Mouse (Mus musculus) midbrain, embryonic 15.5 days (tissue): ENCODE results near the gene Alyref. TPM values are rescaled to one million over a fixed set of nuclear protein-coding genes. Genes with fewer than 3 reads are reported as not detected.

ENCODE experiments used
- ATAC-seq: fragments of 200-750 bp; cut with Nextera tagmentation; replicated peaks from 2 replicates; pipeline ENCODE4 v1.8.0; 2017; ENCODE audit warnings: moderate TSS enrichment
- H3K27ac ChIP-seq: fragments of 300-500 bp; sonication (generic); 2 replicates; pipeline ENCODE4 v1.5.1; 2015; ENCODE audit warnings: mild to moderate bottlenecking, inconsistent platforms
- H3K27me3 ChIP-seq: fragments of 300-500 bp; sonication (generic); replicated peaks from 2 replicates; pipeline ENCODE4 v1.6.1; 2015; ENCODE audit warnings: inconsistent platforms
- H3K36me3 ChIP-seq: fragments of 300-500 bp; sonication (generic); replicated peaks from 2 replicates; pipeline ENCODE4 v1.6.1; 2015; ENCODE audit warnings: inconsistent platforms
- H3K4me1 ChIP-seq: fragments of 300-500 bp; sonication (generic); 2 replicates; pipeline ENCODE4 v1.6.1; 2015; ENCODE audit warnings: inconsistent platforms
- H3K4me2 ChIP-seq: fragments of 300-500 bp; sonication (generic); 2 replicates; pipeline ENCODE4 v1.6.1; 2015; ENCODE audit warnings: inconsistent platforms, mild to moderate bottlenecking, moderate library complexity
- H3K4me3 ChIP-seq: fragments of 300-500 bp; sonication (generic); 2 replicates; pipeline ENCODE4 v1.5.1; 2015; ENCODE audit warnings: mild to moderate bottlenecking, inconsistent platforms
- H3K9ac ChIP-seq: fragments of 300-500 bp; sonication (generic); 2 replicates; pipeline ENCODE4 v1.6.1; 2015; ENCODE audit warnings: mild to moderate bottlenecking, inconsistent platforms
- H3K9me3 ChIP-seq: fragments of 300-500 bp; sonication (generic); 2 replicates; pipeline ENCODE4 v1.6.1; 2016; ENCODE audit warnings: inconsistent platforms
- WGBS: fragments of 180-500 bp; shearing (Covaris S2); methylation state at CpG from one replicate; pipeline ENCODE4 v1.1.7; 2015; ENCODE audit warnings: mixed read lengths; 5-methylcytosine and 5-hydroxymethylcytosine counted together
- polyA plus RNA-seq: library from polyadenylated mRNA; unstranded; fragments of >200 nt; fragmentation: Nextera tagmentation; extraction: Ambion mirVana; gene quantifications from 2 replicates; pipeline ENCODE4 v1.2.1, GENCODE M21; 2015

Gene Alyref
- polyA plus RNA-seq, 1 experiment from 2014 or later = 233 TPM

DNA sequence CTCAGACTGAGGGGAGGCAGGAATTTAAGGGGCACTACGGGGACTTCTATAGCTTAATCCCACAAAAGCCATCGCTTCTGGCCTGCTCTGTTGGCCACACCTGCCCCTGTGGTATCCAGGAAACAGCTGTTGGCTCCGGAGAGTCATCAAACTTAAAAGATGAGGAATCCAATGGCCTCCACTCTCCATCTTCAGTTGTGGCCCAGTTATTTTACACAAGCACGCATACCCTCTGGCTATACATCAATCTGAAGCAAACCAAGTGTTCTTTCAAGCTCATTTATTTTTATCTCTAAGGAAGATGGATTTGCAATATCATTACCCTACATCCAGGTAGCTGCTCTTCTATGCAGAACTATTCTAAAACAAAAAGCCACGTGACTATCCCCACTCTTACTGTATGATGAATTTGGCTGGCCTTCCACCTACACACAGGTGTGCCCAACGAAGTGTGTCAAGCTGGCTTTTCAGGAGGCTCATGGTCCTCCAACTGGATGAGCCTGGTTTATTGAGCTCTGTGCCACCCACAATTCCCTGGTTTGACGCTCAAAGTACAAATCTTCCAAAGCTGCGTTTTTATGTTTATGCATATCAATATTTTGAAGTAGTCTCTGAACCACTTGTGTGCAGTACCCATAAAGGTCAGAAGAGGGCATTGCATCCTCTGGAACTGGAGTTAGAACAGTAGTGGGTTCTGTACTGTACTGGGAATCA lies 15.7 kb downstream of the Alyref start:
- peaks cover 42% of the 10 kb centered on the region for H3K36me3 ChIP-seq
- H3K9ac ChIP-seq = peak overlapping the region; percentile 92
- H3K27ac ChIP-seq = peak overlapping the region; percentile 95
- peak overlapping the region; percentile 90 for H3K4me3 ChIP-seq
- H3K27me3 ChIP-seq = no peaks in the 10 kb centered on the region
- peaks cover 28% of the 10 kb centered on the region for H3K4me1 ChIP-seq
- H3K9me3 ChIP-seq = no peaks in the 10 kb centered on the region
- WGBS = 69% methylated on average over 8 of the region's 8 CpGs
- H3K4me2 ChIP-seq = peak overlapping the region; percentile 98
- no peak for ATAC-seq

DNA sequence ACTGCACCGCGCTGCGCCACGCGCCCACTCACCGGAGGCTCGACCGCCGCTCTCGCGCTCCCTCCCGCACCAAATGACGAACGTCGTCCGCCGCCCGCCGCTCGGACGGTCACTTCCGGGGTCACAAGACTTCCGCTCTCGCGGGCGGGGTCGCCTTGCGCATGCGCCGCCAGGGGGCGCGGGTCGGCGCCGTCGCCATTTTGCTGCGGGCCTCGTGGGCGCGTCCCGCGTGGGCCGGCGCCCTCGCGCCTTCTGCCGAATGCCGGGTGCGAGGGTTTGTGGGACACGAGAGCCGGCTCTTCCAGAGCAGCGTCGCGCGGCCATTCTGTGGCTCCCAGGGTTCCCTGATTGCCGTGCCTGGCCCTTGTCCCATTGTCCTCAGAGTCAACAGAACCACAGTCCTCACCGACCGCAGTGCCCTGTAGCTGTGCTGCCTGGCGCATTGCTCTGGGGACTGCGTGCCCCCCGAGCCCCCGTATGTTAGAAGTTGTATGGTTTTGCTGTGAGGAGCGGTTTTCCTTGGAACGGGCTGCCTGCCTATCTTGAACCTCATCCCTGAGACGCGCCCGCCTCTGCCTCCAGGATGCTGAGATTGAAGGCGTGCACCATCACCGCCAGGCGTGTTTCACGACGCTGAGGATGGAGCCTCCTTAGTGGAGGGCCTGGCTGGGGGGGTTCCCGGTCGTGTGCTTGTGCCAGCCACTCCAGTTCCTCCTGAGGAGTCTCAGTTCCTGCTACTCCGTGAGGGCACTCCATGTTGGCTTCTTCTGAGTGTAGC lies 16.5 kb downstream of the Alyref start, which contains the start of gene Arhgdia:
Gene Arhgdia, minus strand, starts transcription at position 135 of the 778 bp plus-strand sequence.
- peak; percentile 73 for ATAC-seq
- Histone ChIP-seq H3K9me3 (no peaks in the 10 kb centered on the region), H3K9ac (peak within 1 kb of the TSS; percentile 92), H3K27me3 (no peaks in the 10 kb centered on the region), H3K36me3 (peaks cover 36% of the 10 kb centered on the region), H3K4me3 (peak within 1 kb of the TSS; percentile 90), H3K4me1 (peaks cover 28% of the 10 kb centered on the region), H3K4me2 (peak within 1 kb of the TSS; percentile 98), H3K27ac (peak within 1 kb of the TSS; percentile 95)
- 5% methylated on average over 65 of the region's 75 CpGs for WGBS

DNA sequence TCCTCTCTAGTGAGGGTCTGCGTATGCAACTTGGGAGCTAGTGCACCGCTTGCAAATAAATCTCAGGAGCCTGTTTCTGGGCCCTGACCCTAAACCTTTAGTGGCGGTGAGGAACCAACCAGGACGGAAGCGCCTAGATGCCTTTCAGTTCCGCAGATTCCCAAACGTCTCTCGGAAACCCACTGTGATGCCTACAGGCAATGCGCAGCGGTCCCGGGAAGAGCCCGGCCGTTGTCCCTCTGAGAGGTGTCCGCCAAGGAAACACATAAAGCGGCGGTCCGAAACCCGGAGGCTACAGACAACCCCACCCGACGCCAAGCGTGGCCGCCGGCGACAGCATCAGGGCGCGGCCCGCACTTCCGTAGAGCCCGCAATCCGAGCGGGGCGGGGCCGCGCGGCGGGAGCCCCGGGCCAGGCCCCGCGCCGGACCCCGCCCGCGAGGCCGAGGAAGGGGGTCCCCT lies 17.3 kb downstream of the Alyref start:
- H3K4me2 ChIP-seq = peak overlapping the region; percentile 98
- H3K4me1 ChIP-seq = peaks cover 28% of the 10 kb centered on the region
- peak overlapping the region; percentile 92 for H3K9ac ChIP-seq
- WGBS = under 1% methylated on average over 25 of the region's 44 CpGs
- no peaks in the 10 kb centered on the region for H3K27me3 ChIP-seq
- peaks cover 28% of the 10 kb centered on the region for H3K36me3 ChIP-seq
- peak; percentile 44 for ATAC-seq
- peak overlapping the region; percentile 95 for H3K27ac ChIP-seq
- no peaks in the 10 kb centered on the region for H3K9me3 ChIP-seq
- peak overlapping the region; percentile 90 for H3K4me3 ChIP-seq

DNA sequence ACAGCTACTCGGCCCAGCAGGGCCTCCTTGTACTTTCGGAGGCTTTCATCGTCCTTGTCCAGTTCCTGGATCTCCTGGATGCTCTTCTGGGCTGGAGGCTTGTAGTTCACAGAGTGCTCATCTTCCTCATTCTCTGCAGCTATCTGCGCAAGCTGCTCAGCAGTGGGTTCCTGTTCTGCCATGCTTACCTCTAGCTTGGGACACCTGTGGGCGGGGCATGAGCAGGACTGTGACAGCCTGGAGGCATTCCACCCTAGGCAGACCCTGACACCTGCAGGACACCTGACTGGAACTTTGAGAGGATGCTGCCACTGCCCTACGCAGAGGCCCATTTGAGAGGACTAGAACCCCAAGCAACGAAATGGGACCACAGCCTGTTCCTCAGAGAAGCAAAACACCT lies 18.0 kb downstream of the Alyref start:
- peak overlapping the region; percentile 95 for H3K27ac ChIP-seq
- no peaks in the 10 kb centered on the region for H3K27me3 ChIP-seq
- WGBS = 64% methylated on average over 7 of the region's 7 CpGs
- peak overlapping the region; percentile 90 for H3K4me3 ChIP-seq
- ATAC-seq = no peak
- H3K4me2 ChIP-seq = peak overlapping the region; percentile 98
- H3K9me3 ChIP-seq = no peaks in the 10 kb centered on the region
- H3K9ac ChIP-seq = peak overlapping the region; percentile 92
- H3K36me3 ChIP-seq = peaks cover 23% of the 10 kb centered on the region
- H3K4me1 ChIP-seq = peaks cover 28% of the 10 kb centered on the region

DNA sequence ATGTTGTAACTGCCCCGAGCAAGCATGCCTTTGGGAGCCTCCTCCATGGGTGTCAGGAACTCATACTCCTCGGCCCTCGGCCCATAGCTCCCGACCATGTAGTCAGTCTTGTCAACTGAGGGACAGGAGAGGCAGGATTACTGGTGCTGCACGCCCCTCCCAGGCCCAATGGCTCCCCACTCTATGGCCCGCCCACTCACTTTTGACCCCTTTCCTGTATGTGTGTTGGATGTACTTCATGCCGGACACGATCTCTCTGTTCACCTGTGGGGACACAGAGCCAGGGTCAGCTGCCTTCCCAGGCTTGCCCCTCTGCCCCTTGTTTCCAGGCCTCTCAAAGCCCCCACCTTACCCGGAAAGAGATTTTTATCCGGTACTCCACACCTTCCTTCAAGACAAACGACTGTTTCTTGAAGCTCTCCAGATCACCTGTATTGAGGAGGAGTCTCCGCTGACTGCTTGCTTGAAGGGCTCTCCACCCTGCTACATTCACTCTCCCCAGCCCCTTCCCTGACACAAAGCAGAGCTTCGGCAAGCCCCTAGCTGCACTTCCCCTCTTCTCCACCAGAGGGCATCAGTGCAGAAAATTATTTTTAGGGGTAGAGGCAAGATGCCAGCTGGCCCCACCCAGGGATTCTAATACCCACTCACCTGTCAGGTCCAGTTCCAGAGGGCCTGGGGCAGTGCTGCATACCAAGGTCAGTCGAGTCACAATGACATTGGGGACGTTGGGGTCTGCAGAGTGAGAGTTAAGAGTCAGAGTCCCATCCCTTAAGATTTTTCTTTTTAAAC lies 18.7 kb downstream of the Alyref start:
- peak overlapping the region; percentile 95 for H3K27ac ChIP-seq
- peaks cover 29% of the 10 kb centered on the region for H3K4me1 ChIP-seq
- no peak for ATAC-seq
- peak overlapping the region; percentile 90 for H3K4me3 ChIP-seq
- H3K4me2 ChIP-seq = peak overlapping the region; percentile 98
- H3K9ac ChIP-seq = peak overlapping the region; percentile 92; the same call in 1 of the 2 replicates
- 65% methylated on average over 15 of the region's 15 CpGs for WGBS
- H3K36me3 ChIP-seq = peaks cover 19% of the 10 kb centered on the region
- no peaks in the 10 kb centered on the region for H3K27me3 ChIP-seq
- H3K9me3 ChIP-seq = no peaks in the 10 kb centered on the region

DNA sequence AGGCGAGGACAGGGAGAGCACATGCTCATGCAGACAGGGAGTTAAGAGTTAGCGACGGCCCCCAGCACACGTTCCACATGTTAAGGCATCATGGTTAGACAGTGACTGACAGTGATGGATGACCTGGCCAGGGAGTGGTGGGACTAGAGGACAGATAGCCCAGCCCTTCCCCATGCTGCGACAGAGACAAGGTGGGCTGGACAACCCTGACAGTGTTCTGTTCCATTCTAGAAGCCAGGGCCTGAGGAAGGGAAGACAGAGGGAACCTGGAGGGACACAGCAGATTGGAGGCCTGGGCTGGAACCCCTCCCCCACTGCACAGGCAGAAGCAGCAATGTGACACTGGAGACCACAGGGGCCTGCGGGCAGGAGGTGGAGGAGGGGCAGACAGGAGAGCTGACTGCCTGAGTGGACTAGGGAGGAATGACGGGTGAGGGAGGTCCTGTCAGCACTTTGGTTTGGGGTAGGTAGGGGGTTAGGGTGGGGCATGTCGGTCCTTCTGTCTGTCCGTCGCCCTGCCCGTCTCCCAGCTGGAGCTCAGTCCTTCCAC lies 19.4 kb downstream of the Alyref start:
- H3K4me2 ChIP-seq = no peak overlapping the region
- no peak for ATAC-seq

DNA sequence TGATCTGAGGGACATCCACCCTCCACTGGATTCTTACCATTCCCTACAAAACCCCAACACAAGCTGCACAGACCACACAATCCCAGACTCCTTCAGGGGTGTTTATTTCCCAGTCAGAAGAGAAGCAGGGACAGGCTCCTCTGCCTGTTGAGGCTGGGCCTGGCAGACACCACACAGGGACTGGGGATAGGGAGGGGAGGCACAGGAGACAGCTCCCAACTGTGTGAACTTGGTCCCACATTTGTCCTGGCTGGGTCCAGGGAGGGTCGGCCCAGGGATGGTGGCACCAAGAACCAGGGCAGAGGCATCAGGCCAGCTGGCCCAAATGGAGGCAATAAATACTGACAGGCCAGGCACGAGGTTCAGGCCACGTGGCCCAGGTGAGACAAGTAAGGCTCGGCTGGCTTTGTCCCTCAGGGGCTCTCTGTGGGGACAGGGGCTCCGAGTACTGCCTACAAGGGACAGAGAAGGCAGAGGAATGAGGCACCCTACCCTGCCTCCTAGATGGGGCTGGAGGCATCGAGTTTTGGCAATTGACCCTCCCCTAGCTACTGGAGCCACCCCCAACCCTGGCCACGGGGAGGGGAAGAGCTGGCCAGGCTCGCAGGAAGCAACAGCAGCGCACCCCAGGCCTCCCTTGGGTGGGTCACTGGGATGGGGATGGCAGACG lies 20.0 kb downstream of the Alyref start:
- H3K9ac ChIP-seq = no peak overlapping the region
- H3K9me3 ChIP-seq = no peaks in the 10 kb centered on the region
- WGBS = 89% methylated on average over 10 of the region's 10 CpGs
- H3K4me3 ChIP-seq = no peak overlapping the region
- H3K27ac ChIP-seq = no peak overlapping the region
- H3K36me3 ChIP-seq = peaks cover 19% of the 10 kb centered on the region
- H3K4me1 ChIP-seq = peaks cover 37% of the 10 kb centered on the region
- H3K27me3 ChIP-seq = no peaks in the 10 kb centered on the region
- no peak overlapping the region for H3K4me2 ChIP-seq
- no peak for ATAC-seq

More for the DNA sequence above, 19.4 kb downstream of the Alyref start:
- H3K27ac ChIP-seq = no peak overlapping the region
- no peak overlapping the region for H3K4me3 ChIP-seq
- no peaks in the 10 kb centered on the region for H3K27me3 ChIP-seq
- peaks cover 19% of the 10 kb centered on the region for H3K36me3 ChIP-seq
- H3K9me3 ChIP-seq = no peaks in the 10 kb centered on the region
- H3K4me1 ChIP-seq = peaks cover 36% of the 10 kb centered on the region
- WGBS = 87% methylated on average over 11 of the region's 11 CpGs
- H3K9ac ChIP-seq = no peak overlapping the region

DNA sequence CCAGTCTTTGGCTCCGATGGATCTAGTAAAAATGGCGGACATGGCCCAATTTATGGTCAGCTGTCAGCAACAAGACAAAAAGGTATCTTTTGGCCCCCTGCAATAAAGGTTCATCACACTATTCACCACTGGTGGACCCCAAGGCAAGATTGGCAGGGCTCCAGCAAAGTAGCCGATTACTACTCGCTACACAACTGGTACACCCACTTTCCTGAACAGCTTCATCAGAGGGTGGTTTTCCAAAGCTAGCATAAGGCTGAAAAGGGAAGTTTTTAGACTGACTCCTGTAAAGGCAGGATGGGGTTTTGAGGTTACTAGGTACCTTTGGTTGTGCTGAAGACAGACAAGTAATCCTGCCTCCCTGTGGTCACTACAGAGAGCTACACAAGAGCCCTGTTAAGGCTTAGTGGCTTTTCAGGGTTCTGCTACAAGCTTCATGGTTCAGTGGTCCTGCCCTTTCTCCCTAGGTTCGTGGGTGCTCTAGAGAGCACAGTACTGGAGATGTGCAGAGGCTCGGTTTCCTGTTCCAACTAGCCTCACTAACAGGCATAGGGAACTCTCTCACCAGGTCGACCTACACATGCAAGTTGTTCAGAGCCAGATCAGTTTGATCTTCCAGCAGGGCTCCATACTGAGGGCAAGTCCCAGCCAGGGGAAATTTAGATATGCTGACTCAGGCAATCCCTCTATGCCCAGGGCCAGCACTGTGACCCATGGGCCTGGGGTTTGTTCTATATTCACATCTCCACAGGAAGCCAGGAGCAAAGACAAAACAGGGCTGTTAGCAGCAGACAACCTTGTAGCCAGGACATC lies 20.7 kb downstream of the Alyref start:
- no peak overlapping the region for H3K4me3 ChIP-seq
- no peaks in the 10 kb centered on the region for H3K27me3 ChIP-seq
- H3K4me1 ChIP-seq = peaks cover 36% of the 10 kb centered on the region
- no peak for ATAC-seq
- no peak overlapping the region for H3K4me2 ChIP-seq
- no peak overlapping the region for H3K27ac ChIP-seq
- no peaks in the 10 kb centered on the region for H3K9me3 ChIP-seq
- no peak overlapping the region for H3K9ac ChIP-seq
- H3K36me3 ChIP-seq = peaks cover 19% of the 10 kb centered on the region
- WGBS = 75% methylated on average over 7 of the region's 7 CpGs

DNA sequence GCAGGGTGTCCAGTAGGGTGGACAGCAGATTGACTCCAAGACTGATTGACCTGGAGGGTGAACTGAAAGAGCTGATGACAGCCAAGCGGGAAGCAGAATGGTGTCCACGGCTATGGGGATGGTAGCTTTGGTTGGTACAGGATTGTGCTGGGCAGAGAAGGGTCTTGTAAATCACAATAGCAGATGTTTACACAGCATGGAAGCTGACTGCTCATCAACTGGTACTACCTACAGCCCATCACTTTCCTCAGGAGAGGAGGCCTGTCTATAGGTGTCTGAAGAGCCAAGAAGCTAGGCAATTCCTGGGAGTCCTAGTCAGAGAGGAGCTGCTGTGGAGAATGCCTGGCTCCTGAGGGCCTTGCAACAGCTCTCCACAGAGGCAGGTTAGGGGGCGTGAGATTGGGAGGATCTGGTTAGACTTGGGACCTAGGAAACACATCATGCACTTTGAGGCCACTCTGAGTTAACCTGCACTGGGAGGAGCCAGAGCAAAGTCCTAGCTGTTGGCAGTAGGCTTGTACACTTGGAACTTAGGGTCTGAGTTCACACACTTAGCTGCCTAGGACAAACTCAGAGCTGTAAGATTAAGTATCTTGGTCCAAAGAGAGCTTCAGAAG lies 21.7 kb downstream of the Alyref start:
- Histone ChIP-seq H3K36me3 (peaks cover 19% of the 10 kb centered on the region), H3K27me3 (no peaks in the 10 kb centered on the region), H3K4me2 (no peak overlapping the region), H3K9ac (no peak overlapping the region), H3K4me1 (peaks cover 35% of the 10 kb centered on the region), H3K4me3 (no peak overlapping the region), H3K27ac (no peak overlapping the region), H3K9me3 (no peaks in the 10 kb centered on the region)
- no peak for ATAC-seq
- 83% methylated on average over 3 of the region's 3 CpGs for WGBS

DNA sequence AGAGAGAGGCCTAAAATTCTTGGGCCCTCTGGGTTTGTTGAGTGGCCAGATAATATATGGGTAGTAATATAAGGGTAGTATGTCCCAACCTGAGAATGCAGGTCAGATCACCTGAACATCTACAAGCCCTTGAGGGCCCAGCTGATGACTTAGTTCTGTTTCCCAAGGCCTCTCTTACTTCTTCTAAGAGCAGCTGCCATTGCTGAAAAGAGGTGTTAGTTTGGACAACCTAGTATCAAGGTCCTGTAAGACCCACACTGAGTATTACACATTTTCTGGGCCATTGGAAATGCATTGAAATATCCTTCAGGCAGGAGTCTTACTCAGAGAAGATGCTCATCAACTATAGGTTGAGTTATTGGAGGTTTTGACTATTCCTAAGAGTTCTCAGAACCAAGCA lies 22.2 kb downstream of the Alyref start:
- Histone ChIP-seq H3K4me2 (no peak overlapping the region), H3K9me3 (no peaks in the 10 kb centered on the region), H3K4me3 (no peak overlapping the region), H3K4me1 (peaks cover 41% of the 10 kb centered on the region), H3K27ac (no peak overlapping the region), H3K27me3 (no peaks in the 10 kb centered on the region), H3K36me3 (peaks cover 22% of the 10 kb centered on the region), H3K9ac (no peak overlapping the region)
- ATAC-seq = no peak
